Mouse (Mus musculus) central nervous system, embryonic 14 days (tissue): Measurements from ENCODE around the gene Tro. TPM values are rescaled to one million over a fixed set of nuclear protein-coding genes. Genes with fewer than 3 reads are reported as not detected.

ENCODE experiments used
- polyA plus RNA-seq: library from polyadenylated mRNA; depleted of rRNA; stranded (reverse); fragments of >200 nt; gene quantifications from 2 replicates; pipeline ENCODE4 v1.2.3, GENCODE M21; 2012; rRNA removed

Gene Tro
- polyA plus RNA-seq = 102 and 104 TPM in 2 replicates

GRCm38 (mm10) chrX:150656908-150657796 lies at the start of gene Tro:
Tro (minus strand) TSS chrX:150657583.

Other genes with a start within 250 kb of the Tro start
- 60.5 and 62.9 TPM in 2 replicates for gene Tmem29, start 198.4 kb downstream of the Tro start, polyA plus RNA-seq
- gene Alas2, start 110.2 kb downstream of the Tro start, polyA plus RNA-seq = 8.2 and 15.9 TPM in 2 replicates
- 6.6 and 7.9 TPM in 2 replicates for gene Pfkfb1, start 69.4 kb downstream of the Tro start, polyA plus RNA-seq
- 22.6 and 25.4 TPM in 2 replicates for gene Apex2, start 67.7 kb downstream of the Tro start, polyA plus RNA-seq
- gene Maged2, start 156.8 kb upstream of the Tro start, polyA plus RNA-seq = 183 and 250 TPM in 2 replicates